Mouse (Mus musculus) stomach, embryonic 16.5 days (tissue): Measurements from ENCODE around the gene Mrps34. TPM values are rescaled to one million over a fixed set of nuclear protein-coding genes. Genes with fewer than 3 reads are reported as not detected.

Experiments
- ATAC-seq: fragments of 200-750 bp; cut with Nextera tagmentation; 2 replicates; pipeline ENCODE4 v1.8.0; 2017; ENCODE audit warnings: moderate number of reproducible peaks, moderate TSS enrichment; ENCODE audit not compliant: insufficient read depth, low FRiP score
- H3K27ac ChIP-seq: fragments of 300-500 bp; sonication (generic); 2 replicates; pipeline ENCODE4 v1.5.1; 2014; ENCODE audit warnings: low read length
- H3K27me3 ChIP-seq: fragments of 300-500 bp; sonication (generic); 2 replicates; pipeline ENCODE4 v1.6.1; 2014; ENCODE audit warnings: low read length, control low read depth, mixed read lengths; ENCODE audit not compliant: control insufficient read depth, insufficient read depth
- H3K36me3 ChIP-seq: fragments of 300-500 bp; sonication (generic); 2 replicates; pipeline ENCODE4 v1.6.1; 2014; ENCODE audit warnings: low read length; ENCODE audit not compliant: control insufficient read depth, insufficient read depth
- H3K4me1 ChIP-seq: fragments of 300-500 bp; sonication (generic); 2 replicates; pipeline ENCODE4 v1.6.1; 2014; ENCODE audit warnings: low read length, control low read depth, mixed read lengths; ENCODE audit not compliant: control insufficient read depth, insufficient read depth
- H3K4me2 ChIP-seq: fragments of 300-500 bp; sonication (generic); 2 replicates; pipeline ENCODE4 v1.6.1; 2014; ENCODE audit warnings: low read depth, low read length, mixed read lengths
- H3K4me3 ChIP-seq: fragments of 300-500 bp; sonication (generic); replicated peaks from 2 replicates; pipeline ENCODE4 v1.5.1; 2014; ENCODE audit warnings: mild to moderate bottlenecking, low read length
- H3K9ac ChIP-seq: fragments of 300-500 bp; sonication (generic); 2 replicates; pipeline ENCODE4 v1.6.1; 2014; ENCODE audit warnings: low read length
- H3K9me3 ChIP-seq: fragments of 300-500 bp; sonication (generic); replicated peaks from 2 replicates; pipeline ENCODE4 v1.6.1; 2016; ENCODE audit warnings: low read length, control low read depth; ENCODE audit not compliant: control insufficient read depth
- WGBS: fragments of 180-500 bp; shearing (Covaris S2); extraction: QIAGEN DNeasy Blood & Tissue Kit; methylation state at CpG from one replicate; pipeline ENCODE4 v1.1.7; 2014; 5-methylcytosine and 5-hydroxymethylcytosine counted together
- polyA plus RNA-seq: library from polyadenylated mRNA; unstranded; fragments of >200 nt; fragmentation: Nextera tagmentation; extraction: Ambion mirVana; gene quantifications from 2 replicates; pipeline ENCODE4 v1.2.1, GENCODE M21; 2015

The Mrps34 gene
- polyA plus RNA-seq, 1 experiment from 2014 or later, result 96.2 TPM

- H3K4me1 ChIP-seq, result peaks cover 24% of the 10 kb centered on the region
- peak overlapping the region; percentile 96 for H3K9ac ChIP-seq
- peak overlapping the region; percentile 91 for H3K27ac ChIP-seq
- H3K9me3 ChIP-seq, result no peaks in the 10 kb centered on the region
- H3K4me2 ChIP-seq, result peak overlapping the region; percentile 99
- 0 out of 2 replicates have a peak, but pooled peaks have one; percentile 1 for ATAC-seq
- peak overlapping the region; percentile 79 for H3K4me3 ChIP-seq
- 11% methylated on average over 23 of the region's 23 CpGs for WGBS
- H3K27me3 ChIP-seq, result no peaks in the 10 kb centered on the region
- peaks cover 20% of the 10 kb centered on the region for H3K36me3 ChIP-seq
These were observed 790 bp downstream of the Mrps34 start for GRCm38 (mm10) chr17:24895571-24896240.

DNA sequence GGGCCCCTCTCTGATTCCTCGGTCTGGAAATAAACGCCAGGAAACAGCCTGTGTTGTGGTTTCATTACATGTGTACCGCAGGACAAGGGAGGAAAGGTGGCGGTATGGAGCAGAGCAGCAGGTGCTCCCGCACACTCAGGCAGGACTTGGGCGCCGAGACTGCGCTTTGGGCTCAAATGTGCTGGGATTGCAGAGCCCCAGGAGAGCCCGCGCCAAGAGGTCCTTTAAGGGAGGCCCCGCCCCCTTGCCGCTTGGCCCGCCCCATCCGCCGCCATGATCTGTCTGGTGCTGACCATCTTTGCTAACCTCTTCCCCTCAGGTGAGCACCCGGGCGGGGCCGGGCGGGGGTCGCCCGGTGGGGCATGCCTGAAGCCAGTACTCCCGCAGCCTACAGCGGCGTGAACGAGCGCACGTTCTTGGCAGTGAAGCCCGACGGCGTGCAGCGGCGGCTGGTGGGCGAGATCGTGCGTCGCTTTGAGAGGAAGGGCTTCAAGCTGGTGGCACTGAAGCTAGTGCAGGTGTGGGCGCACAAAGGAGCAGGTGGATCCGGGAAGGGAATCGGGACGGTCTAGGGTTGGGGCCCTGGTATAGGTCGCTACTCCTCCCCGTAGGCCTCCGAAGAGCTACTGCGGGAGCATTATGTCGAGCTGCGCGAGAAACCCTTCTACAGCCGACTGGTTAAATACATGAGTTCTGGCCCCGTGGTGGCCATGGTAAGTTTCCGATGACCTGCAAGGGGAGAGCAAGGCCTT is 1.5 kb downstream of the Mrps34 start, which contains the start of gene Nme3:
Gene Nme3 (plus strand): TSS at position 260 of the 752 bp plus-strand sequence.
- H3K4me3 ChIP-seq, result peak within 1 kb of the TSS; percentile 79
- ATAC-seq, result peak; percentile 86
- WGBS, result under 1% methylated on average over 50 of the region's 50 CpGs
- no peaks in the 10 kb centered on the region for H3K27me3 ChIP-seq
- peak within 1 kb of the TSS; percentile 96 for H3K9ac ChIP-seq
- no peaks in the 10 kb centered on the region for H3K9me3 ChIP-seq
- H3K36me3 ChIP-seq, result peaks cover 21% of the 10 kb centered on the region
- H3K4me1 ChIP-seq, result peaks cover 24% of the 10 kb centered on the region
- H3K27ac ChIP-seq, result peak within 1 kb of the TSS; percentile 91
- peak within 1 kb of the TSS; percentile 99 for H3K4me2 ChIP-seq

DNA sequence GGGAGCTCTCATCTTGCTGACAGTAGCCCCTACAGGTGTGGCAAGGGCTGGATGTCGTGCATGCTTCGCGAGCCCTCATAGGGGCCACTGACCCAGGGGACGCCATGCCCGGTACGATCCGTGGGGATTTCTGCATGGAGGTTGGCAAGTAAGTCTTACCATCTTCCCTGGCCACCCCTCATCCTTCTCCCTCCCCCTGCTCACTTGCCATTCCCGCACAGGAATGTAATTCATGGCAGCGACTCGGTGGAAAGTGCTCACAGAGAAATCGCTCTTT is 2.0 kb downstream of the Mrps34 start:
- no peaks in the 10 kb centered on the region for H3K27me3 ChIP-seq
- H3K36me3 ChIP-seq, result peaks cover 26% of the 10 kb centered on the region
- WGBS, result 31% methylated on average over 11 of the region's 11 CpGs
- peak overlapping the region; percentile 79 for H3K4me3 ChIP-seq
- H3K27ac ChIP-seq, result peak overlapping the region; percentile 66; the same call in 1 of the 2 replicates
- H3K9ac ChIP-seq, result peak overlapping the region; percentile 96
- H3K4me1 ChIP-seq, result peaks cover 24% of the 10 kb centered on the region
- H3K4me2 ChIP-seq, result peak overlapping the region; percentile 99
- ATAC-seq, result no peak
- H3K9me3 ChIP-seq, result no peaks in the 10 kb centered on the region

- no peak overlapping the region for H3K4me3 ChIP-seq
- no peak overlapping the region for H3K27ac ChIP-seq
- peaks cover 29% of the 10 kb centered on the region for H3K36me3 ChIP-seq
- H3K4me1 ChIP-seq, result peaks cover 24% of the 10 kb centered on the region
- peak overlapping the region; percentile 99 for H3K4me2 ChIP-seq
- no peaks in the 10 kb centered on the region for H3K27me3 ChIP-seq
- H3K9me3 ChIP-seq, result no peaks in the 10 kb centered on the region
- H3K9ac ChIP-seq, result peak overlapping the region; percentile 96
- no peak for ATAC-seq
- WGBS, result 76% methylated on average over 4 of the region's 4 CpGs
These were observed 2.7 kb downstream of the Mrps34 start for GRCm38 (mm10) chr17:24897600-24897999.

- ATAC-seq, result no peak
- peaks cover 29% of the 10 kb centered on the region for H3K36me3 ChIP-seq
- no peak overlapping the region for H3K4me2 ChIP-seq
- H3K9me3 ChIP-seq, result no peaks in the 10 kb centered on the region
- WGBS, result 78% methylated on average over 4 of the region's 4 CpGs
- H3K27me3 ChIP-seq, result no peaks in the 10 kb centered on the region
- H3K27ac ChIP-seq, result no peak overlapping the region
- no peak overlapping the region for H3K9ac ChIP-seq
- no peak overlapping the region for H3K4me3 ChIP-seq
- H3K4me1 ChIP-seq, result peaks cover 24% of the 10 kb centered on the region
These were observed 3.3 kb downstream of the Mrps34 start for GRCm38 (mm10) chr17:24898041-24898854.

DNA sequence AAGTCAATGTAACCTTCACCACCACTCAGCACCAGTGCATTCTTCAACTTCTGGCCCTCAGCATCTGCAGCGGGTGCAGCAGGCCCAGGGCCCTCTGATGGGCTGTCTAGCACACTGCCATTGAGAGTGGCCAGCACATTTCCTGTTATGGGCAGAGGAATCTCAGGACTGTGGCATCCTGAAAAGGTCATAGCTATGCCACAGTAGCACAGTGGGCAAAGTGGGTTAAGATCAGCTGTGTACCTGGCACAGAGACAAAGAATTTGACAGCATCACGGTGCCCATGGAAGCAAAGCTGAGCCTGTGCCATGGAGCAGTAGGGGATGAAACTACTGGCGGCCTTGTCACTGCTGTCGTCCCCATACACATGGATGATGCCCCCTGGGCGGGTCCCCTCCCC is 4.2 kb downstream of the Mrps34 start:
- WGBS, result 84% methylated on average over 5 of the region's 5 CpGs
- Histone ChIP-seq H3K9ac (no peak overlapping the region), H3K36me3 (peaks cover 34% of the 10 kb centered on the region), H3K4me2 (no peak overlapping the region), H3K4me1 (peaks cover 19% of the 10 kb centered on the region), H3K9me3 (no peaks in the 10 kb centered on the region), H3K4me3 (no peak overlapping the region), H3K27ac (no peak overlapping the region), H3K27me3 (no peaks in the 10 kb centered on the region)
- ATAC-seq, result no peak

DNA sequence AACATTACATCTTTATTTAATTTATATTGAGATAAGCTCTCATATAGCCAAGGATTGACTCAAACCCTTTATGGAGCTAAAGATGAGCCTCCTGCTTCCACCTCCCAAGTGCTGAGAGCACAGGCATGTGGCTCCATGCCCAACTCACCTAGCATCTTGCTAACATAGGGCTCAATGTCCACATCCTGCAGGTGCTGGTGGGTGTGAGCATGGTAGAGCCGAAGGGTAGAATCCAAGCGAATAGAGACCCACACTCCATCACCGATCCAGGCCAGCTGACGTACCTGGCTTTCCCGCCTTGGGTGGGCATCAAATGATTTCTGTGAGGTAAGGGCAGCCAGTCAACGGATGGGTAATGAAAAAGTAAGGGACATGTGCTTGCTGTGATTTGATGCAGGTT is 5.1 kb downstream of the Mrps34 start:
- H3K4me2 ChIP-seq, result no peak overlapping the region
- no peaks in the 10 kb centered on the region for H3K9me3 ChIP-seq
- ATAC-seq, result no peak
- WGBS, result 94% methylated on average over 6 of the region's 6 CpGs
- no peak overlapping the region for H3K27ac ChIP-seq
- H3K36me3 ChIP-seq, result peaks cover 41% of the 10 kb centered on the region
- no peak overlapping the region for H3K4me3 ChIP-seq
- H3K9ac ChIP-seq, result no peak overlapping the region
- peaks cover 17% of the 10 kb centered on the region for H3K4me1 ChIP-seq
- H3K27me3 ChIP-seq, result no peaks in the 10 kb centered on the region

DNA sequence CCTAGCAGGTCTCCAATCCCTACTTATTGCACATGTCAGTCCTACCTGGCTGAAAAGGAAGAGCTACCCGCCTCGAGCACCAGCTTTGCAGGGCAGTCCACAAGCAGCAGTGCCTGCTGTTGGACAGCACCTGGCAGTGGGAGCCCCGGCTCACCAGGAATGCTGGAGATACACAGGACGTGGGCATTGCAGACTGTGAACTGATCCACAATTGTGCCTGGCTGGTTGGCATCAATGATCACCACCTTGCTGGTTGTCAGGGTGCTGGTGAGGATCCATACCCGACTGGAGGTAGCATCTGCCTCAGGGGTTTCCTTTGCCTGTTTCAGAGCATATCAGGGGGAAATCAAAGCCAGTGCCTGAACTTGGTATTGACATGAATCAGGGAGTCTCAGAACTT is 7.2 kb downstream of the Mrps34 start:
- no peaks in the 10 kb centered on the region for H3K9me3 ChIP-seq

More for the DNA sequence above, 7.2 kb downstream of the Mrps34 start:
- peaks cover 50% of the 10 kb centered on the region for H3K36me3 ChIP-seq
- 88% methylated on average over 5 of the region's 5 CpGs for WGBS
- H3K4me3 ChIP-seq, result no peak overlapping the region
- H3K9ac ChIP-seq, result no peak overlapping the region
- H3K27ac ChIP-seq, result no peak overlapping the region
- no peak for ATAC-seq
- H3K4me2 ChIP-seq, result no peak overlapping the region
- peaks cover 6% of the 10 kb centered on the region for H3K4me1 ChIP-seq
- H3K27me3 ChIP-seq, result no peaks in the 10 kb centered on the region
